Mouse (Mus musculus): ENCODE measurements around the gene Apol7b. TPM values are rescaled to one million over a fixed set of nuclear protein-coding genes. Genes with fewer than 3 reads are reported as not detected.

Gene Apol7b
- polyA plus RNA-seq, 1 experiment: 12.4 TPM

- no peaks in the 10 kb centered on the region for H3K4me1 ChIP-seq (ENCODE audit: control insufficient read depth, insufficient read depth, low read length)
- no peak overlapping the region for H3K4me3 ChIP-seq (ENCODE audit: control insufficient read depth, low read depth, low read length)
- TF ChIP-seq POLR2A (IDR thresholded peaks at IDR 0.05; ENCODE audit: control insufficient read depth, low read depth, low read length) (no peak), CTCF (IDR thresholded peaks at IDR 0.05; ENCODE audit: control insufficient read depth, insufficient read depth, insufficient replicate concordance, low read depth, low read length) (no peak)
- no peaks in the 10 kb centered on the region for H3K27me3 ChIP-seq (ENCODE audit: control insufficient read depth, insufficient read depth, low read length)
- H3K27ac ChIP-seq (ENCODE audit: control insufficient read depth, insufficient read depth, low read depth, low read length): no peak overlapping the region
- H3K36me3 ChIP-seq (ENCODE audit: control insufficient read depth, insufficient read depth, low read length): no peaks in the 10 kb centered on the region
Observed at GRCm38 (mm10) chr15:77376920-77377319, 70.4 kb downstream of the Apol7b start.

Other genes starting within 250 kb of the Apol7b start
- gene Rbfox2, start 140.5 kb downstream of the Apol7b start, polyA plus RNA-seq (2012; rRNA removed): 12.7 and 13.1 TPM in 2 replicates
- gene Apol7a, start 48.4 kb downstream of the Apol7b start, polyA plus RNA-seq (2012; rRNA removed): 0.10 TPM in 1 of 2 replicates, not detected in the other
- gene Apol9a, start 36.4 kb downstream of the Apol7b start, polyA plus RNA-seq (2012; rRNA removed): 0.07 and 0.14 TPM in 2 replicates
- gene Apol10a, start 29.6 kb upstream of the Apol7b start, polyA plus RNA-seq (2012; rRNA removed): 0.28 and 0.38 TPM in 2 replicates
- 0.15 and 0.22 TPM in 2 replicates for gene Apol11a, start 60.8 kb upstream of the Apol7b start, polyA plus RNA-seq (2012; rRNA removed)
- 2.2 and 2.5 TPM in 2 replicates for gene Apol7c, start 85.8 kb upstream of the Apol7b start, polyA plus RNA-seq (2012; rRNA removed)
- gene 1700025B11Rik, start 114.4 kb upstream of the Apol7b start, polyA plus RNA-seq (2012; rRNA removed): 107 and 146 TPM in 2 replicates
- gene Apol10b, start 148.6 kb upstream of the Apol7b start, polyA plus RNA-seq (2012; rRNA removed): 0.05 and 0.10 TPM in 2 replicates
- 0.41 and 1.7 TPM in 2 replicates for gene Gm36245, start 151.8 kb upstream of the Apol7b start, polyA plus RNA-seq (2012; rRNA removed)
- 0.05 TPM in 1 of 2 replicates, not detected in the other for gene Apol11b, start 195.8 kb upstream of the Apol7b start, polyA plus RNA-seq (2012; rRNA removed)

All from testis, adult 2 months (tissue).